In genomic region chr10:79594111-79594510, GRCm38 (mm10) we compare ENCODE assay signal across 43 mouse cellular contexts. TPM values are rescaled to one million over a fixed set of nuclear protein-coding genes. Genes with fewer than 3 reads are reported as not detected.
"Had no signal": no experiment of that assay in that cellular context is flagged by ENCODE, and none has a peak within 500 bp of the region (broad histone marks: within the 10 kb centered on the region; RNA-seq: fewer than 3 reads in every experiment).

No protein-coding gene starts in this region.

- H3K36me3 ChIP-seq: limb, embryonic 10.5 days; limb, embryonic 12.5 days; limb, embryonic 13.5 days; limb, embryonic 15.5 days; liver, embryonic 12.5 days; liver, embryonic 13.5 days; liver, embryonic 15.5 days; lung, embryonic 15.5 days; midbrain, embryonic 10.5 days; midbrain, embryonic 12.5 days; midbrain, embryonic 13.5 days; midbrain, embryonic 15.5 days; neural tube, embryonic 12.5 days had no signal

- H3K9me3 ChIP-seq: limb, embryonic 10.5 days; limb, embryonic 12.5 days; limb, embryonic 13.5 days; limb, embryonic 15.5 days; liver, embryonic 12.5 days; liver, embryonic 13.5 days; liver, embryonic 15.5 days; lung, embryonic 15.5 days; midbrain, embryonic 10.5 days; midbrain, embryonic 12.5 days; midbrain, embryonic 13.5 days; midbrain, embryonic 15.5 days; neural tube, embryonic 12.5 days had no signal

- H3K4me1 ChIP-seq: limb, embryonic 10.5 days; limb, embryonic 12.5 days; limb, embryonic 13.5 days; liver, embryonic 13.5 days; liver, embryonic 15.5 days; lung, embryonic 15.5 days; midbrain, embryonic 12.5 days; midbrain, embryonic 15.5 days; neural tube, embryonic 12.5 days had no signal

- ATAC-seq: liver, embryonic 12.5 days; liver, postnatal 0 days; lung, postnatal 0 days had no signal

- H3K27ac ChIP-seq: left cerebral cortex, adult 2 months; limb, embryonic 10.5 days; limb, embryonic 12.5 days; limb, embryonic 13.5 days; limb, embryonic 15.5 days; liver, embryonic 12.5 days; liver, embryonic 13.5 days; liver, embryonic 14.5 days; liver, embryonic 15.5 days; lung, embryonic 15.5 days; macrophage; midbrain, embryonic 10.5 days; midbrain, embryonic 12.5 days; midbrain, embryonic 13.5 days; midbrain, embryonic 15.5 days; neural tube, embryonic 12.5 days had no signal

- H3K9ac ChIP-seq: limb, embryonic 12.5 days; limb, embryonic 13.5 days; limb, embryonic 15.5 days; liver, embryonic 12.5 days; liver, embryonic 13.5 days; liver, embryonic 14.5 days; liver, embryonic 15.5 days; liver, postnatal 0 days; lung, embryonic 14.5 days; lung, embryonic 15.5 days; midbrain, embryonic 12.5 days; midbrain, embryonic 13.5 days; midbrain, embryonic 15.5 days; neural tube, embryonic 12.5 days had no signal

- H3K4me2 ChIP-seq: limb, embryonic 12.5 days; limb, embryonic 15.5 days; liver, embryonic 11.5 days; liver, embryonic 12.5 days; liver, embryonic 13.5 days; liver, embryonic 15.5 days; lung, embryonic 14.5 days; lung, embryonic 15.5 days; midbrain, embryonic 12.5 days; midbrain, embryonic 13.5 days; midbrain, embryonic 15.5 days; neural tube, embryonic 12.5 days had no signal

- H3K4me3 ChIP-seq: left cerebral cortex, adult 2 months; limb, embryonic 10.5 days; limb, embryonic 12.5 days; limb, embryonic 13.5 days; limb, embryonic 15.5 days; liver, embryonic 12.5 days; liver, embryonic 13.5 days; liver, embryonic 15.5 days; lung, embryonic 15.5 days; megakaryocyte, embryonic 14.5 days; midbrain, embryonic 10.5 days; midbrain, embryonic 12.5 days; midbrain, embryonic 13.5 days; midbrain, embryonic 15.5 days; myocyte; neural tube, embryonic 12.5 days had no signal

- DNase-seq: left cerebral cortex, postnatal 4 days; liver; liver, embryonic 13.5 days; liver, postnatal 0 days; lung, adult 18-20 months; lung, adult 2 months; lung, embryonic 14.5 days; lung, postnatal 10 days; lung, postnatal 14 days; lung, postnatal 36 days; lung, postnatal 4 days; midbrain, embryonic 14.5 days had no signal

RNA-seq across cellular contexts. Expression of gene Theg, which starts 7.0 kb away (rescaled TPM):
- total RNA-seq: left cerebral cortex, postnatal 10 days; left cerebral cortex, postnatal 25 days; left cerebral cortex, postnatal 4 days; liver, adult 2 months; megakaryocyte progenitor cell, adult 5-6 weeks; megakaryocyte-erythroid progenitor cell, adult 5-6 weeks; midbrain, postnatal 0 days; monocyte, adult 5-6 weeks had no signal
- polyA plus RNA-seq: limb, embryonic 10.5 days; limb, embryonic 11.5 days; limb, embryonic 12.5 days; limb, embryonic 13.5 days; limb, embryonic 14.5 days; limb, embryonic 15.5 days; liver, adult 2 months; liver, embryonic 11.5 days; liver, embryonic 12.5 days; liver, embryonic 13.5 days; liver, embryonic 14.5 days; liver, embryonic 15.5 days; liver, embryonic 16.5 days; liver, postnatal 0 days; lung, adult 2 months; lung, embryonic 14.5 days; lung, embryonic 15.5 days; lung, embryonic 16.5 days; lung, postnatal 0 days; macrophage; midbrain, embryonic 10.5 days; midbrain, embryonic 12.5 days; midbrain, embryonic 13.5 days; midbrain, embryonic 14.5 days; midbrain, embryonic 15.5 days; midbrain, postnatal 0 days; myocyte; neural tube, embryonic 11.5 days; neural tube, embryonic 12.5 days had no signal

RNA-seq across cellular contexts. Expression of gene C2cd4c, which starts 19.7 kb away (rescaled TPM):
- total RNA-seq: liver, adult 2 months; megakaryocyte progenitor cell, adult 5-6 weeks; megakaryocyte-erythroid progenitor cell, adult 5-6 weeks; monocyte, adult 5-6 weeks had no signal
- polyA plus RNA-seq: limb, embryonic 10.5 days; limb, embryonic 11.5 days; limb, embryonic 12.5 days; limb, embryonic 15.5 days; liver, embryonic 11.5 days; liver, embryonic 12.5 days; liver, embryonic 13.5 days; liver, embryonic 15.5 days; liver, embryonic 16.5 days; liver, postnatal 0 days; lung, adult 2 months; lung, embryonic 14.5 days; lung, embryonic 15.5 days; lung, embryonic 16.5 days; lung, postnatal 0 days; macrophage; neural tube, embryonic 12.5 days had no signal

RNA-seq across cellular contexts. Expression of gene Shc2, which starts 43.6 kb away (rescaled TPM):
- total RNA-seq: megakaryocyte progenitor cell, adult 5-6 weeks; megakaryocyte-erythroid progenitor cell, adult 5-6 weeks; monocyte, adult 5-6 weeks had no signal

RNA-seq across cellular contexts. Expression of gene Odf3l2, which starts 51.4 kb away (rescaled TPM):
- total RNA-seq: liver, adult 2 months; megakaryocyte progenitor cell, adult 5-6 weeks; megakaryocyte-erythroid progenitor cell, adult 5-6 weeks; midbrain, postnatal 0 days; monocyte, adult 5-6 weeks had no signal
- polyA plus RNA-seq: limb, embryonic 10.5 days; limb, embryonic 11.5 days; limb, embryonic 12.5 days; limb, embryonic 13.5 days; liver, adult 2 months; liver, embryonic 11.5 days; liver, embryonic 12.5 days; liver, embryonic 13.5 days; liver, embryonic 14.5 days; liver, embryonic 15.5 days; liver, embryonic 16.5 days; liver, postnatal 0 days; lung, adult 2 months; lung, embryonic 14.5 days; lung, embryonic 15.5 days; lung, embryonic 16.5 days; lung, postnatal 0 days; macrophage; midbrain, embryonic 10.5 days; midbrain, embryonic 12.5 days; midbrain, embryonic 13.5 days; myocyte; neural tube, embryonic 11.5 days; neural tube, embryonic 12.5 days had no signal
